11 mouse cellular contexts compared by ENCODE assay signal in genomic region chr2:166675588-166676444, GRCm38 (mm10). TPM values are rescaled to one million over a fixed set of nuclear protein-coding genes. Genes with fewer than 3 reads are reported as not detected.
DNase-seq lines count a peak whose midpoint lies in the region; ATAC-seq and TF ChIP-seq lines count a peak whose summit lies in the region.
"Had no signal": no experiment of that assay in that cellular context is flagged by ENCODE, and none has a peak within 500 bp of the region (broad histone marks: within the 10 kb centered on the region; RNA-seq: fewer than 3 reads in every experiment).

No protein-coding gene starts in this region.

- H3K27me3 ChIP-seq in embryonic facial prominence, embryonic 14.5 days (replicated peaks; ENCODE audit: control insufficient read depth, insufficient read depth, low read length), result no peaks in the 10 kb centered on the region
- no peaks in the 10 kb centered on the region for H3K27me3 ChIP-seq in hindbrain, postnatal 0 days (ENCODE audit: insufficient read depth, low read length)
- no peaks in the 10 kb centered on the region for H3K27me3 ChIP-seq in neural tube, embryonic 14.5 days (ENCODE audit: control insufficient read depth, insufficient read depth, low read length)
- H3K27me3 ChIP-seq: liver, embryonic 15.5 days had no signal

- 0 out of 2 replicates have a peak overlapping the region, but pooled peaks have one; percentile 25 for H3K9ac ChIP-seq in embryonic facial prominence, embryonic 14.5 days (ENCODE audit: low read depth, low read length)
- H3K9ac ChIP-seq in hindbrain, postnatal 0 days (replicated peaks; ENCODE audit: low read length), result no peak overlapping the region
- 0 out of 2 replicates have a peak overlapping the region, but pooled peaks have one; percentile 16 for H3K9ac ChIP-seq in neural tube, embryonic 14.5 days (replicated peaks; ENCODE audit: low read depth, low read length)
- H3K9ac ChIP-seq: liver, embryonic 15.5 days had no signal

- ATAC-seq in embryonic facial prominence, embryonic 14.5 days (ENCODE audit: low read depth), result no peak
- ATAC-seq in hindbrain, postnatal 0 days, result no peak
- no peak for ATAC-seq in neural tube, embryonic 14.5 days (ENCODE audit: low read depth)
- no peak for ATAC-seq in erythroid progenitor cell, adult 5-6 weeks (replicated peaks; ENCODE audit: low FRiP score, poor library complexity, severe bottlenecking)

- DNase-seq in lung, postnatal 10 days, result peak; percentile 37
- DNase-seq in lung, postnatal 14 days, result no peak
- no peak for DNase-seq in embryonic facial prominence, embryonic 14.5 days (ENCODE audit: low spot score)
- no peak for DNase-seq in hindbrain, postnatal 0 days (ENCODE audit: low spot score)
- DNase-seq in cerebellum, adult 9-11 months, result no peak
- no peak for DNase-seq in urinary bladder, postnatal 4 days (ENCODE audit: low spot score in 2 of 2)
- DNase-seq: heart, adult 11 months; thymus, postnatal 25 days had no signal

- no peak for TF ChIP-seq CTCF in hindbrain, postnatal 0 days (IDR thresholded peaks at IDR 0.05; ENCODE audit: low read depth)

- no peak overlapping the region for H3K27ac ChIP-seq in embryonic facial prominence, embryonic 14.5 days (replicated peaks; ENCODE audit: low read depth, low read length)
- H3K27ac ChIP-seq in hindbrain, postnatal 0 days, result peak overlapping the region; percentile 0; the same call in 1 of the 2 replicates
- peak overlapping the region; percentile 34; the same call in 1 of the 2 replicates for H3K27ac ChIP-seq in neural tube, embryonic 14.5 days (ENCODE audit: low read depth, low read length)
- H3K27ac ChIP-seq: liver, embryonic 15.5 days had no signal

- no peak overlapping the region for H3K4me3 ChIP-seq in embryonic facial prominence, embryonic 14.5 days (ENCODE audit: low read depth, low read length)
- no peak overlapping the region for H3K4me3 ChIP-seq in hindbrain, postnatal 0 days (ENCODE audit: low read length)
- H3K4me3 ChIP-seq in neural tube, embryonic 14.5 days (ENCODE audit: low read depth, low read length), result no peak overlapping the region
- H3K4me3 ChIP-seq: liver, embryonic 15.5 days had no signal

- H3K9me3 ChIP-seq in embryonic facial prominence, embryonic 14.5 days (ENCODE audit: control insufficient read depth, low read length), result no peaks in the 10 kb centered on the region
- no peaks in the 10 kb centered on the region for H3K9me3 ChIP-seq in hindbrain, postnatal 0 days (ENCODE audit: low read length)
- H3K9me3 ChIP-seq in neural tube, embryonic 14.5 days (ENCODE audit: control insufficient read depth, low read length), result no peaks in the 10 kb centered on the region
- H3K9me3 ChIP-seq: liver, embryonic 15.5 days had no signal

- no peak overlapping the region for H3K4me2 ChIP-seq in embryonic facial prominence, embryonic 14.5 days (ENCODE audit: low read depth, low read length)
- H3K4me2 ChIP-seq in hindbrain, postnatal 0 days (ENCODE audit: low read depth, low read length), result no peak overlapping the region
- H3K4me2 ChIP-seq in neural tube, embryonic 14.5 days (ENCODE audit: low read depth, low read length), result no peak overlapping the region
- H3K4me2 ChIP-seq: liver, embryonic 15.5 days had no signal

- H3K4me1 ChIP-seq in embryonic facial prominence, embryonic 14.5 days (ENCODE audit: control insufficient read depth, insufficient read depth, low read length), result peaks cover 25% of the 10 kb centered on the region
- peaks cover 43% of the 10 kb centered on the region for H3K4me1 ChIP-seq in hindbrain, postnatal 0 days (ENCODE audit: insufficient read depth, low read length)
- H3K4me1 ChIP-seq in neural tube, embryonic 14.5 days (ENCODE audit: control insufficient read depth, insufficient read depth, low read length), result peaks cover 32% of the 10 kb centered on the region

- WGBS in embryonic facial prominence, embryonic 14.5 days, result 40% methylated on average over 14 of the region's 14 CpGs
- WGBS in hindbrain, postnatal 0 days, result 34% methylated on average over 14 of the region's 14 CpGs
- 41% methylated on average over 14 of the region's 14 CpGs for WGBS in neural tube, embryonic 14.5 days

- no peaks in the 10 kb centered on the region for H3K36me3 ChIP-seq in embryonic facial prominence, embryonic 14.5 days (ENCODE audit: control insufficient read depth, insufficient read depth, low read length)
- no peaks in the 10 kb centered on the region for H3K36me3 ChIP-seq in hindbrain, postnatal 0 days (ENCODE audit: insufficient read depth, low read length)
- no peaks in the 10 kb centered on the region for H3K36me3 ChIP-seq in neural tube, embryonic 14.5 days (ENCODE audit: control insufficient read depth, insufficient read depth, low read length)
- H3K36me3 ChIP-seq: liver, embryonic 15.5 days had no signal

RNA-seq across cellular contexts. Expression of gene Prex1, which starts 37.8 kb away (rescaled TPM):
- polyA plus RNA-seq in embryonic facial prominence, embryonic 14.5 days (2014; fragmentation: Nextera tagmentation; extraction: Ambion mirVana), result 22.7 and 26.6 TPM in 2 replicates
- 63.2 and 66.8 TPM in 2 replicates for total RNA-seq in hindbrain, postnatal 0 days (2014; rRNA removed)
- 24.1 and 24.2 TPM in 2 replicates for polyA plus RNA-seq in hindbrain, postnatal 0 days (2015; fragmentation: Nextera tagmentation; extraction: Ambion mirVana)
- polyA plus RNA-seq in neural tube, embryonic 14.5 days (2014; fragmentation: Nextera tagmentation; extraction: Ambion mirVana), result 25.9 and 29.4 TPM in 2 replicates
- 24.9 and 86.4 TPM in 2 replicates for total RNA-seq in erythroid progenitor cell, adult 5-6 weeks (2015; ENCODE audit: low replicate concordance)
- total RNA-seq in erythroid progenitor cell, adult 5-6 weeks (2017; ENCODE audit: low replicate concordance), result 60.8 and 88.9 TPM in 2 replicates
